Mouse (Mus musculus): ENCODE measurements at regions not wholly inside any gene's neighbourhood (a gene's known extent, or its start where the extent isn't known, plus 50 kb on each side); places are given as distances from the start of the nearest gene placed in this dataset.

DNA sequence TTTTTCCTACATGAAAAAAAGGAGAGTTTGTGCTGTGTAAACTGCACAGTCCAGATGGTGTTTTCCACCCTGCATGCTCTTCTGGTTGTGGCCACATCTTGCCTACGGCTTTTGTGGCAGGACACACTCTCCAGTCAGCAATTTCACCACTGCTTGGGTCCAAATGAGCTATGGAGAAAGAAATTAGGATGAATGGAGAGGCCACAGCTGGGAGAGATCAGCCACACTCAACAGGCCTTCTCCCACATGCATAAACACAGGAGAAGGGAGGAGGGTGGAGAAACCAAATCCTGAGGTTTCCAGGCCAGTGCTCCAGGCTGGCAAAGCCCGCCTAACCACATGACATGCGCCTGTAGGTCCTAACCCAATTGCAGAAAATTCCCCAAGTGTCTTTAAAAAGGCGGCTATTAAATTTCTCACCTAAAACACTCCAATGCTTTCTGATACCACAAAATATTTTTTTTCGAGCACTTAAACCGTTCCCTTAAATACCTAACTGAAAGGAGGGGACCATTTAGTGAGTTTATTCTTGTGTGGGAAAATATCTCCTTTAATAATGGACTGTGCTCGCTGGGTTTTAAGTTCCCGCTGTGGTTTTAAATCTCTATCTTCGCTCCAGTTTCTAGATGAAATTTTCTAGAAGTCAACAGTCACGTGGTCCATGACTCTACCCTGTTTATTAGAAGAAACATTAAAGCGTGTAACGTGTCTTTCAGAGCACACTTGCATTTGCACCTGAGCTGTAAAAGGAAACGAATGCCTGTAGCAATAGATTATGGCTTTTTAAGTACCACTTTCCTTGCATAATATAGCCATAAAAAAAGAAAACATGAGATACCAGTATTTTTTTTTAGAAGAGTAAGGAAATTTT, 97.9 kb upstream of the BC052040 start:
- TF ChIP-seq CTCF (IDR thresholded peaks at IDR 0.05; ENCODE audit: borderline replicate concordance, extremely low read depth, insufficient read depth, insufficient read length) (no peak), POLR2A (IDR thresholded peaks at IDR 0.05; ENCODE audit: borderline replicate concordance, extremely low read depth, insufficient read depth, insufficient read length, poor library complexity, severe bottlenecking) (no peak)

Data from brain, embryonic 14.5 days (tissue).